Mouse (Mus musculus) adrenal gland, postnatal 0 days (tissue): ENCODE results near the gene Tspan10. TPM values are rescaled to one million over a fixed set of nuclear protein-coding genes. Genes with fewer than 3 reads are reported as not detected.

Source experiments
- polyA plus RNA-seq: library from polyadenylated mRNA; unstranded; fragments of >200 nt; fragmentation: Nextera tagmentation; extraction: Ambion mirVana; gene quantifications from 2 replicates; pipeline ENCODE4 v1.2.1, GENCODE M21; 2015

Gene Tspan10
- not detected in 2 replicates for polyA plus RNA-seq

DNA sequence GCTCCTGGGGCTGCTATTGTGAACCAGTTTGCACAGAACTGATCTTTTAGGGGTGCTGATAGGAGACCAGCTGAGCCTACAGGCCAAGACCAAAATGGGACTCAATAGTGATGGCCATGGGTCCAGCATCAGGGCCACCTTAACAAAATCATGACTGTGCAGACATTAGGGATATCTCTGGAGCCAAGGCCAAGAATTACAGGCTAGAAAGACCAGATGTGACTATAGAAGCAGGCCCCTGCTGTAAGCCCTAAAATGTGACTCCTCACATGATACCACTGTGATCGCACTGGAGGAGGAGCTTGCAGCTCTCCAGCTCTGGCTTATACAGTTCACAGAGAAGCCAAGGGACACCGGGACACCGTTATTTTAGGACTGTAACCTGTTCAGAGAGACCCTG lies at the start of gene Tspan10:
Gene Tspan10 (plus strand): TSS at position 301 of the 400 bp plus-strand sequence.

DNA sequence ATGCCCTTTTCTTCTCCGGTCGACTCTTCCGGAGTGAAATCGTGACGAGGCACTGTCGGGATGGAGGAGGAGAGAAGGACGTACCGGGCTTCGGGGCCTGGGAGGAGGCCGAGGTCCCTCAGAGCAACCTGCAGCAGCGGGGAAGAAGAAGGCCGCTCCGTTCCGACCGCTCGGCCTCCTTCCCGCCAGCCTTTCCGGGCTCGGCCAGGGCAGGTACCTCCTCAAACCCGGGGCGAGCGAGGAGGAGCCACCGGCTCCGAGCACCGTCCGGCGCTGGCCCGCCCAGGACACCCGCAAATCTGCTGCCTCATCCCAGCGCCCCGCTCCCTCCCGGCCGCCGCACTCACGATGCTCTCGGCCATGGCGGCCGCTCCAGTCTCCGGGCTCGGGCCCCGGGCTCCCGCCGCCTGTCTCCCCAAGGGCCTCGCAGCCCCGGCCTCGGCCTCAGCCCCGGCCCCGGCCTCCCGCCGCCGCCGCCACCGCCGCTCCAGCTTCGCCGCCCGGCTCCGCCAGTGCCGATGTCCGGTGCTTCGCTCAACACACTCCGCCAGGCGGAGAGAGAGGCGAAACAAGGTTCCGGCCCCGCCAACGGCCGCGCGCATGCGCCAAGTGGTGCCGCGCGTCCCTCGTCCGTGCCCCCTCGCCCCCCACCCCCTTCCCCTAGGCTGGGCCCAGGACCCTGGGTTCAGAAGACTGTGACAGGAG lies 5.1 kb upstream of the Tspan10 start, which contains the start of gene Nploc4:
Gene Nploc4 (minus strand): TSS at position 557 of the 705 bp plus-strand sequence.

DNA sequence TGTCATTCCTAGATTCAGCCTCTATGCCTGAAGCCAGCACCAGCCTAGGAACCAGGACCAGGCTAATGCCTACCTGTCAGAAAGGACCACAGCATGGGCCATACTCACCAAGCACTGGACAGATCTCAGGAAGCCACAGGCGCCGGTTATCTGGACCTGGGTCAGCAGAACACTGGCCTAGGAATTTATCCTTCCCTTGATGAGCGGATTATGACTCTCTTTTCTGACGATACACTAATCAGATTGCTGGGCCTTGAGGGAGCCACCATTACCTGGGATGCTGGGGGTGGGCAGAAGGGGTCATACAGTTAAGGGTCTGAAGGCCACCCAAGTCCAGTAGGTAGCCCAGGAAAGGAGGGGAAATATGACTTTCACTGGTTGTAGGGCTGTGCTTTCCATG lies 10.9 kb downstream of the Tspan10 start, which contains the start of gene Pde6g:
Gene Pde6g (minus strand): TSS at position 195 of the 400 bp plus-strand sequence.

DNA sequence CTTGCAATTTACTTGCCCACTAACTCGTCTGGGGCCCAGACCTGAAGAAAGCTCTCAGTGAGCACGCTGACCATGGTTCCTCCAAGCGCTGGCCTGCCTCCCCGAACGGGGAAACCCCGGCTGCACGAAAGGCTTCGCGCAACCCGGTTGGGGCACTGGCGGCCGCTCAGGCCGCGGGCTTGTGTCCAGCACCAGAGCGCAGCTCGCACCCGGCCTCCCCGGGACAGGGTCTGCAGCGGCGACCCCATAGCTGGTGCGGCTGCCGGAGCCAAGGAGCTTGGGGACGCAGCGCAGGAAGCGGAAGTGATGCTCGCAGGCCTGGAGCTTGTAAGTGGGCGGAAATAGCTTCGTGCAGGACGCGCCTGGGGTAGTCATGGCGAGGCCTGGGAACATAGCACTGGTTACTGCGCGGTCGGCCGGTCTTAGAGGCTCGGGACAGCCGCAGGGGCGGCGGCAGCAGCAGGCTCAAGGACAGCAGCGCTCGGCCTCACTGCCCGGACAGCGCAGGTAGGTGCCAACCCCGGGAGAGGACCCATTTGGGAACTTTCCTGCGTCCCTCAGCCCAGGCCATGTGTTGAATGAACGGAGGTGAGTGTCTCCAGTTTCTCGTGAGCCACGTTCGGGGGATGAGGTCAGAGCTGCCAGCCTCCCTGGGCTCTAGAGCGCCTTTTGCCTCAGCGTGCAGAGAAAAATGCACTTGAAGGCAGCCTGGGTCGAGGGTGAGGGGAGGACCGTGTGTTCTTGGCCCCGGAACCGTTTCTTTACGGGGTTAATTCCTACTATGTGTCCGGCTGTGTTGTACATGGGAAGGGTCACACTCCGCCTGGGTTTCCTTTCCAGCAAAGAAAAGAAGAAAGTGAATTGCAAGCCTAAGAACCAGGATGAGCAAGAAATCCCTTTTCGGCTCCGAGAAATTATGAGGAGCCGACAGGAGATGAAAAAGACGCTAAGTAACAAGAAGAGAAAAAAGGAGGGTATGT lies 15.6 kb downstream of the Tspan10 start, which contains the start of the genes Oxld1 and Ccdc137:
Gene Oxld1 (minus strand): TSS at position 297 of the 980 bp plus-strand sequence.
Gene Ccdc137 (plus strand): TSS at position 344 of the 980 bp plus-strand sequence.

DNA sequence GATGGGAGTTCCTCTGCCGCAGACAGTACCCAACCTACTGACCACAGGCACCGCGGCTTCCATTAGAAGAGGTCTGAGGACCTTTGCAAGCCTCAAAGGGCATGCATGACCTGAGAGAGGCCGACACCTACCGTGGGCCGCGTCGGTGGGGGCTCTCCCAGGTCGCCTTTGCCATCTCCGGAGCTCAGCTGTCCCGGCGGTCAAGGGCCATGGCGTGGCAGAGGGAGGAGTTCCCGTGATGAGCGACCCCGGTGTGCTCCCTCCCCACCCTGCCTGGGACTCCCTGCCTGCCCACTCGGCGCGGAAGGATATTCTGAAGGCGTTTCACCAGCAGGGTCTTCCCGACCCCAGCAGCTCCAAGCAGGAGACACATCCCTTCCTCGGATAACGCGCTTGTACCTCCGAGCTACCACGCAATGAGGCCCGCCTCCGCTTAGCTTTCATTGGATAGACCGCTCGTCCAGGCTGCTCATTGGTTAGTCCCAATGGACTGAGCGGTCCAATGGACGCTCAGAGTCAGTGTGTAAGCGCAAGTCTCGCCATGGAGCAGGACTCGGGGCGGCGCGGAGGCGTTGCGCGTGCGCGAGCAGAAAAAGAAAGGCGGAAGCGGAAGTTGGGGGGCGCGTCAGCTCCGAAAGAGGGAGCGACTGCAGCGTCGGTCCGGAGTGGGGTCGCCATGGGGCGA lies 24.7 kb downstream of the Tspan10 start, which contains the start of gene Arl16:
Gene Arl16 (minus strand): TSS at position 557 of the 685 bp plus-strand sequence.

DNA sequence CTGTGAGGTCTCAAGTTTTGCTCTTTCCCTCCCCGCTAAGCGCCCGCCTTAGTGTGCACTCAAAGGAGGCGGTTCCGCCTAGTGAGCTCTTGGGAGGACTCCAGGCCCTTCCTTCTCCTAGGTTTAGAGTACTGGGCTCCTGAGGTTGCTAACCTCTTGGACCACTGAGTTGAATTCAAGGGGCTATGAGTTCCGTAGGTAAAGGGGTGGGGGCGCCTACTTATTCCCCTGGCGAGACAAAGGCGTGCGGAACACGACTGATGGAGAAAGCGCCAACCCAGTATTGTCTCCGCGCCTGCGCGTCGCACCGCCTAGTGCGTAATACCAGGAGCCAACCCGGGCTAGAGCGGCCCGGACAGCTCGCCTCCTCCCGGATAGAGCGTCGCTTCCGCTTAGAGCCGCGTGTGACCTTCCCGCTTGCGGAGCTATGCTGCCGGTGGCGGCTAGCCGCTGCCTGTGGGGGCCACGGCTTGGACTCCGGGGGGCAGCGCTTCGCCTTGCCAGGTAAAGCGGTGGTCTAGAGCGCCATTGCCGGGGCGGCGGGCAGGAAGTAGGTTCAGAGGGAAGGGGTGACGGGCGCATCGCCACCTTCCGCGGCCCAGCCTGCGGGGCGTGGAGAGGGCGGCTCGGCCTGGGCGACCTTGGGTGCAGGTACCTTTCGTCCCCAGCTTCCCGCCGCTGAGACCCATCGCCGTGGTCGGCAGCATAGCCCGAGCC lies 42.0 kb downstream of the Tspan10 start, which contains the start of gene Mrpl12:
Gene Mrpl12 (plus strand): TSS at position 349 of the 717 bp plus-strand sequence.

DNA sequence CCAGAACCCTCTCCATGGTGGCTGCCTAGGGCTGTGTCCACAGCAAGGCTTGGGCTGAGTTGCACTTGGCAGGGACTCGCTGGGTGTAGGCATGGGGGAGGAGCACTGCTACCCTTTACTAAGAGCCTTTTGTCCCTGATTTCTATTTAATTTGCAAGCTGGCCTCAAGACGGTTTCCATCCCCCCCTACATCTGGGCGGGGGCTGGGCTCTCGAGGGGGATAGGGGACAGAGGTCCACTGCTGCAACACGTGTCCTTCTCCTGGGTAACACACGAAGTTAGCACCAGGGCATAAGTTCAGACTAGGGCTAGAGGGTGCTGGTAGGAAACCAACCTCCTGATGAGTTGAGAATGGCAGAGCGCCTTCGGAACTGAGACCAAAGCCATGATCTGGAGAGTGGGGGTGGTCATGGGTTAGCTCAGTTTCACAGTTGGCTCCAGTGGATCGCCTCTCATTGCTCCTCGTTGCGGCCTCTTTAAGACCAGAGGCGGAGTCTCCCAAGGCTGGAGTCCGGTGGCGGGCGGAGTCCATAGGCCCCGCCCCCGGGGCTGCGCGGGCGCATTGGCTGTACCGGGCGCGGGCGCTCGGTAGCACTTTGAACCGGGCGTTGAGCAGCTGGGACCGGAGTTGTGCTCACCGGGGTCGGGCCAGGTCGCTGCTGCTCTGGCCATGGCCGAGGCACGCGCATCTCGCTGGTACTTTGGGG lies 49.0 kb downstream of the Tspan10 start, which contains the start of gene Slc25a10:
Gene Slc25a10 (plus strand): TSS at position 524 of the 707 bp plus-strand sequence.

Other genes with a start within 250 kb of the Tspan10 start
- 4.2 TPM in 2 replicates for gene Bahcc1, start 209.7 kb upstream of the Tspan10 start, polyA plus RNA-seq
- 924 and 1,111 TPM in 2 replicates for gene Actg1, start 94.1 kb upstream of the Tspan10 start, polyA plus RNA-seq
- gene Fscn2, start 81.1 kb upstream of the Tspan10 start, polyA plus RNA-seq = 0.49 and 0.69 TPM in 2 replicates
- 15.2 and 21.4 TPM in 2 replicates for gene Faap100, start 63.9 kb upstream of the Tspan10 start, polyA plus RNA-seq
- 20.4 and 26.7 TPM in 2 replicates for gene Nploc4, start 4.9 kb upstream of the Tspan10 start, polyA plus RNA-seq
- not detected in 2 replicates for gene Pde6g, start 10.9 kb downstream of the Tspan10 start, polyA plus RNA-seq
- 54.3 and 83.5 TPM in 2 replicates for gene Oxld1, start 15.4 kb downstream of the Tspan10 start, polyA plus RNA-seq
- gene Ccdc137, start 15.5 kb downstream of the Tspan10 start, polyA plus RNA-seq = 17.7 and 21.3 TPM in 2 replicates
- 38.6 and 47.5 TPM in 2 replicates for gene Arl16, start 25.0 kb downstream of the Tspan10 start, polyA plus RNA-seq
- 164 and 216 TPM in 2 replicates for gene Mrpl12, start 42.0 kb downstream of the Tspan10 start, polyA plus RNA-seq
- 37.8 and 83.2 TPM in 2 replicates for gene Slc25a10, start 49.2 kb downstream of the Tspan10 start, polyA plus RNA-seq
- gene Gcgr, start 88.1 kb downstream of the Tspan10 start, polyA plus RNA-seq = 2.4 and 2.5 TPM in 2 replicates
- 173 and 184 TPM in 2 replicates for gene Mcrip1, start 107.1 kb downstream of the Tspan10 start, polyA plus RNA-seq
- 0.39 and 1.3 TPM in 2 replicates for gene Ppp1r27, start 108.5 kb downstream of the Tspan10 start, polyA plus RNA-seq
- gene P4hb, start 130.6 kb downstream of the Tspan10 start, polyA plus RNA-seq = 393 and 466 TPM in 2 replicates
- 318 and 341 TPM in 2 replicates for gene Arhgdia, start 139.0 kb downstream of the Tspan10 start, polyA plus RNA-seq
- gene Alyref, start 155.7 kb downstream of the Tspan10 start, polyA plus RNA-seq = 271 and 273 TPM in 2 replicates
- 152 and 197 TPM in 2 replicates for gene Anapc11, start 155.8 kb downstream of the Tspan10 start, polyA plus RNA-seq
- 1.7 and 3.3 TPM in 2 replicates for gene Npb, start 165.8 kb downstream of the Tspan10 start, polyA plus RNA-seq
- 62.0 and 82.8 TPM in 2 replicates for gene Pcyt2, start 175.3 kb downstream of the Tspan10 start, polyA plus RNA-seq
- 33.3 and 62.9 TPM in 2 replicates for gene Sirt7, start 182.6 kb downstream of the Tspan10 start, polyA plus RNA-seq
- gene Mafg, start 191.0 kb downstream of the Tspan10 start, polyA plus RNA-seq = 18.1 and 19.0 TPM in 2 replicates
- 5.8 and 9.0 TPM in 2 replicates for gene Pycr1, start 201.1 kb downstream of the Tspan10 start, polyA plus RNA-seq
- gene Myadml2, start 205.5 kb downstream of the Tspan10 start, polyA plus RNA-seq = 0.22 and 0.95 TPM in 2 replicates
- gene Notum, start 218.5 kb downstream of the Tspan10 start, polyA plus RNA-seq = 6.2 and 6.7 TPM in 2 replicates
- gene Aspscr1, start 230.3 kb downstream of the Tspan10 start, polyA plus RNA-seq = 103 and 122 TPM in 2 replicates